Mouse (Mus musculus): Measurements from ENCODE around the gene Cct8.
A peak's percentile ranks its signal among the peaks of the same experiment; 100 is the strongest.

Gene Cct8

DNA sequence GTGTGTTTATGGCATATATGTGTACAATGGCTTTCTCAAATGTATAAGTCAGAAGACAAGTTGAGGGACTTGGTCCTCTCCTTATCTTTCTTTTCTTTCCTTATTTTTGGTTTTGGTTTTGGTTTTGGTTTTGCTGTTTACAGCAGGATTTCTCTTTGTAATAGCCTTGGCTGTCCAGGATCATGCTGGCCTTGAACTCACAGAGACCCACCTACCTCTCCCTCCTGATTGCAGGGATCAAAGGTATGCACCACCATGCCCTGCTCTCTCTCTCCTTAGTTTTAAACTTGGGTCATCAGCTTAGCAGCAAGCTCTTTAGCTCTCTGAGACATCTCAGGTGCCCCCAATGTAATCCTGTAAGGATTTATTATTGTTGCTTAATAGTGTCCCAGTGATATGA is 50.6 kb downstream of the Cct8 start:
- DNase-seq (ENCODE audit: low read depth, low spot score) = no peak

DNA sequence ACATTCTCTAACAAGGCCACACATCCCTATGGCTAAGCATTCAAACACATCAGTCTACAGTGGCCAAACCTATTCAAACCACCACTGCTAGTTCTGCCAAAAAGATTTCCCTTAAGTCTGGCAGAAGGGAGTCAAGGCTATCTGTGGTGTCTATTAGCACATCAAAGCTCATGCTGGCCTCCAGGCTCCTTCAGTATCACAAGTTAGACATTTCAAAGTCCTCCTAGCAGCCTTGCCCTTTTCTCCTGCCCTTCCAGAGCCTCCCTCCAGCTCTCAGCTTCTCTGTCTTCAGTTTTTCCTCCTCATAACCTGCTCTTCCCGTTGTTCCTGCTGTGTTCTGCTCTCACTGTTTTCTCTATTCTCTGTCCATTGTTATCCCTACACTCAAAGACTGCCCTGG is 51.6 kb downstream of the Cct8 start:
- no peak for DNase-seq (ENCODE audit: low read depth, low spot score)

DNA sequence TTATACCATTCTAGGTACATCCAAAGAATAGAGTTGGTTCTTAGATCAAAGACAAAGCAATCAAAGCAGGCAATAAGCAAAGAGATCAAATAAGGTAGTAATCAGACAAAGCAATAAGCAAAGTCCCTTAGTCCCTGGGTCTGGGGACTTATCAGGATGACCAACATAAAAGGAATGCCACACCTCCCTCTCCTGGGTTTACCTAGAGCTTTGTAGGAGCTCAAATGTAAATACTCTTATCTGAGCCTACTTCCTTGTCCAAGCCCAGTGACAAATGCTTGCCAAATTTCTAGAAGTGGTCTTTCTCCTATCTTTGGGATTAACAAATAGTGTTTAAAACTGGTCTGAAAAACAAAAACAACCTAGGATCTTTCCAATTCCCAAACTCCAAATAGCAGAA is 52.4 kb downstream of the Cct8 start:
- DNase-seq (ENCODE audit: low read depth, low spot score) = no peak

DNA sequence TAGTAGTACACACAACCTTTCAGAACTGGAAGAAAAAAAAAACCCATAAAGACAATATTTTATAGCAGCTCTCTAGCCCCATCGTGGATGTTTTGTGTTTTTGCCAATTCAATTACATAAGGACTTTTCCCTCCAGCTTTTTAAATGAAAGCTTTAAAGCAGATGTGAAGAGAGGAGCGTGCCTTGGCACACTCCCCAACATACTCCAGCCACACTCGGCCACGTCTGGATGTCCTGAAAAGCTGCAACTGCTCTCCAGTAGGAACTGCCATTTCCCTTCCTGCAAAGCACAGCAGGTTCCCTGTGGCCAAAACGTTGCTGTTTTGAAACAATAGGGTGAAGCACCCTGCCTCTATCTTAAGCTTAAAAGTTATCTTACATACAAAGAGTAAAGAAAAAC is 53.4 kb downstream of the Cct8 start:
- DNase-seq (ENCODE audit: low read depth, low spot score) = no peak

DNA sequence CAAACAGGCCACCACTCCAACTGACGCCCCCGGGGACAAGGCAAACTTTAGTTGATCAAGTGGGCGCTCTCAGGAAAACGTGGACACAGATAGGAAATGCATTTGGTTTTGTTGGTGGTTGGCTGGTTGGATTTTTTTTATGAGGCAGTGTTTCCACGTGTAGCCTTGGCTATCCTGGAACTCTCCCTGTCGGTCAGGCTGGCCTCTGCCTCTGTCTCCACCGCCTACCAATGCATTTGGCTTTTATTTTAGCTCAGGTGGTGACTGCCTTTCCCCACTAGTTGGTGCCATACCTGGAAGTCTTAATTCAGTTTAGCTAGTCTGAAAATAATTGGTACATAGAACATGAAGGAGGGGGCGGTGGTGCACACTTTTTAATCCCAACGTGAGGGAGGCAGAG is 54.6 kb downstream of the Cct8 start:
- no peak for DNase-seq (ENCODE audit: low read depth, low spot score)

DNA sequence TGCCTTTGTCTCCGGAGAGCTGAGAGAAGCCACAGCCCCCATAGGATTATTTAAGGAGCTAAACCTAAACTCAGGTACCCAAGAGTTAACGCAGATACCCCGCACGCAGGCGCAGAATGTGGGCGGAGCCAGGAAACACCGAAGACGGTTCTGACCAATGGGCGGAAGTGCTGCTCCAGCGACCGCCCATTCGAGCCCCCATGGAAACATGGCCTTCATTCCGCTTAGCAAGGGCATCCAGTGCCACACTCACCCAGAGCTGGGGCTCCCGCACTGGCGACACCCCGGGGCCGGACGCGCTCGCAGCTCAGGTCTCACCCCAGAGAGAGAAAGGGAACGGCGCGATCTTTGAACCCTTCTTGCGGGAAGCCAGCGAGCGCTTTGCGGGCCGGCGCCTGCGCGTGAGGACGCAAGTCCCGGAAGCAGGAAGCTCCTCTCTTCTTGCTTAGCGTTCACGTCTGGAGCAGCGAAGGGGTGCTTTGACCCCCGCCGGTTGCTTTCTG is 55.4 kb downstream of the Cct8 start, which contains the start of gene Rwdd2b:
Gene Rwdd2b (minus strand): TSS at position 390 of the 503 bp plus-strand sequence.
- peak; percentile 88 for DNase-seq (ENCODE audit: low read depth, low spot score)

DNA sequence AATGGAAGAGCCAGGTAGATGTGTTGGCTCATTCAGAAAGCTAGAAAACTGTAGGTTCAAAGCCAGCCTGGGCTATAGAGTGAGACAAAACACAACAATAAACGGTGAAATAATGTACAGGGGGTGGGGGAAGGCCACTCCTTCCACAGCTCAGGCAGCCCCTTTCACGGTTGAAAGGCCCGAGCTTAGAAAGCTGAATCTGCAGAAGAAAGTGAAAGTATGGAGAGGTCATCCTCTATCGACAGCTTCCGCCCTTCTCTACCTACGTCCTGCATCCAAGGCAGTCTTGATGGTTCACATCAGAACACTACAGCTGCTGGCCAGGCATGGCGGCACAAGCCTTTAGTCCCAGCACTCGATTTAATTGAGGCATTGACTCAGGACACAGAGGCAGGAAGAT is 57.0 kb downstream of the Cct8 start:
- DNase-seq (ENCODE audit: low read depth, low spot score) = no peak

DNA sequence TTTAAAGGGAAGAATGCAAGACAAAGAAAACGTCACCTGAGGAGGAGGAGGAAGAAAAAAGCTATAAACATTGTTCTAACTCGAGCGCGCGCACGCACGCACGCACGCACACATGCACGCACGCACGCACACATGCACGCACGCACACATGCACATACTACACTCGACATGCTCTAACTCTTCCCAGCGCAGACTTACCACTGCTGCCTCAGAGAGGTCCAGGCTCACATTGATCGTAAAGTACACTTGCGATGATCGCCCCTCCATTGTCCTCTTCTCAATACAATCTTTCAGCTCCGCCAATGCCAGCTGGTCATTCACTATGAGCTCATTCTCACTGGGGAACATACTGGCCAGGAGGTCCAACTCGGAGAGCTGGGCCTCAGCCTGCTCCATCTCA is 58.6 kb downstream of the Cct8 start:
- no peak for DNase-seq (ENCODE audit: low read depth, low spot score)

DNA sequence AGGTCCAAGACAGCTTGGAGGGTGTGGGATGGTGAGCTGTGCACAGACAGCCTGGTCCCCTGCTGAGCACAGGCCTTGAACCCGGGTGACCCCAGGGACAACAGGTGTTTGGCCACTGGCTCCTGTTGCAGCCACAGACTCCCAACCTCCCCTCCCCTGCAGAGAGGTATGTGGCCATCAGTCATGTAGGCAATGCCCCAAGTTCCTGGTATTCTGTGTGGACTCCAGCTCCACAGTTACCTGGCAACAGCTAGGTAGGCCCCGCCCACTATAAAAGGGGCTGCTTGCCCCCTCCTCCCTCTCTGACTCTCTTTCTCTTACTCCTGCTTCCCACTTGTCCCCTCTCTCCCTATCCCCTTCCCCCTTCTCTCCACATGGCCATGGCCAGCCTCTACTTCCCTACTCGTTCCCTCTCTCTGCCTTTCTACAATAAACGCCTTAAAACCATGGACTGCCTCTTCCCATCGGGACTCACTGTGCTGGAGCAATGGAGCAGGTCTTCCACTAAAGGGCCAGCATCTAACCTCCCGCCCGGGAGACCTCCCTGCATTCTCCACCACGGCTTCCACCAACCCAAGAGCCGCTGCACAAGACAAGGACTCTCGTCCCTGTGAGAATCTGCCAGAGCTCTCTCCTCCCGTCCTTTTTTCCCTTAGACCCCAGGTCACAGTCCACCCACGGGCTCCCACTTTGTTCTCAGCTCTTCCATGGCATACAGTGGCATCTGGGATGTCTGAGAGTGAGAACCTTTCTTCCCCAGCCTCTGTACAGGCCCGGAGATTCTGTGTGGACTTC is 60.1 kb downstream of the Cct8 start:
- DNase-seq (ENCODE audit: low read depth, low spot score) = no peak

DNA sequence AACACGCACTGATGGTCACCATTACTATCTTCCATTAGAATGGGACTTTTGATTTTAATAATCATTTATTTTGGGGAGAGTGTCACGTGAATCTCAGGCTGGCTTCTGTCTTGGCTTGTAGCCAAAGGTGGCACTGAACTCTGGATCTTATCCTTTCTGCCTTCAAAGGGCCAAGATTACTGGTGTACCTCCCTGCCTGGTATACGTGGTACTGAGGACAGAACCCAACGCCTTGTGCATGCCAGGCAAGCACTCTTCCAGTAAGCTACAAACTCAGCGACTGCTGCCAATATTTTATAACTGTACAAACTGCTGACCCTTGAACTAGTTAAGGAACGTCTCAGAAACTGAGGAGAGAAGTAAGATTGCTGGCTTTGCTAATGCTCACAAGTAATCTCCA is 60.7 kb downstream of the Cct8 start:
- no peak for DNase-seq (ENCODE audit: low read depth, low spot score)

DNA sequence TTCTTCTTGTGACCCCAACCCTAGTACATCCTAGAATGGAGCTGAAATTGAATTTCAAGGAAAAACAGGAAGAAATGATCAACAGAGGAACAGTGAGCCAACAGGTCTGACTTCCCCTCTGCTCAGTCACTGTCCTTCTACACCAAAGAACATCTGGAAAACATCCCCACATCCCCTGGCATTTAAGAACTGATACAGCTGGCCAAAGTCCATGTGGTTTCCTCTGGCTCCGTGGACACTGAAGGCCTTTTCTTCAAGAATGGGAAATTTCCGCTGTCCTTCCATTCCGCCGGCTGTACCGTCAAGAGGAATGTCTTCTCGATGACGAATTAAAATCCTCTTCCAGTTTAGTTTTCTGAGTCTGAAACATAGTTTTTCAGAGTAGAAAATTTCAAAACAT is 61.4 kb downstream of the Cct8 start:
- no peak for DNase-seq (ENCODE audit: low read depth, low spot score)
